Mouse (Mus musculus) E14TG2a.4 (cell line): ENCODE measurements around the gene Cnot10.

Experiments used
- CTCF ChIP-seq: conservative IDR thresholded peaks from 2 replicates; pipeline ENCODE4 v1.5.1; 2014; ENCODE audit warnings: low read length
- NANOG ChIP-seq: IDR thresholded peaks from 2 replicates; pipeline ENCODE4 v1.6.1; 2014; ENCODE audit warnings: borderline replicate concordance, low read length, mixed read lengths
- POU5F1 ChIP-seq: IDR thresholded peaks from 2 replicates; pipeline ENCODE4 v1.6.1; 2014; ENCODE audit warnings: low read length, borderline replicate concordance

- TF ChIP-seq CTCF (no peak), NANOG (no peak), POU5F1 (no peak)
Observed at GRCm38 (mm10) chr9:114646556-114647505, 6.8 kb upstream of the Cnot10 start.
